Mouse (Mus musculus) lung, adult 2 months (tissue): Measurements from ENCODE around the gene Fundc1. TPM values are rescaled to one million over a fixed set of nuclear protein-coding genes. Genes with fewer than 3 reads are reported as not detected.

ENCODE experiments used
- DNase-seq: peaks from one replicate; pipeline ENCODE4 v3.0.0; 2022
- H3K4me1 ChIP-seq: fragments of 200-500 bp; 2 replicates; pipeline ENCODE4 v1.6.1; 2011; ENCODE audit warnings: low read length; ENCODE audit not compliant: control insufficient read depth, insufficient read depth
- H3K4me3 ChIP-seq: fragments of 200-500 bp; replicated peaks from 2 replicates; pipeline ENCODE3; 2011; ENCODE audit warnings: low read depth, mild to moderate bottlenecking, control low read depth, low read length; ENCODE audit errors: extremely low read depth
- CTCF ChIP-seq: fragments of 200-500 bp; IDR thresholded peaks from 2 replicates; pipeline ENCODE4 v1.5.1; 2011; ENCODE audit warnings: mild to moderate bottlenecking, low read length, control low read depth; ENCODE audit not compliant: insufficient read depth
- WGBS: fragments of 180-500 bp; shearing (Covaris S2); methylation state at CpG from one replicate; pipeline ENCODE4 v1.1.7; 2018; 5-methylcytosine and 5-hydroxymethylcytosine counted together
- polyA plus RNA-seq: library from polyadenylated mRNA; depleted of rRNA; stranded (reverse); fragments of >200 nt; gene quantifications from 2 replicates; pipeline ENCODE4 v1.2.3, GENCODE M21; 2012

Fundc1 gene
- polyA plus RNA-seq, 1 experiment = 12.5 TPM

GRCm38 (mm10) chrX:17512021-17512602 is 60.0 kb downstream of the Fundc1 start:
- TF ChIP-seq CTCF = no peak
- Histone ChIP-seq H3K4me3 (no peak overlapping the region), H3K4me1 (no peaks in the 10 kb centered on the region; the same call in 1 of the 2 replicates)
- WGBS = 39% methylated on average over 3 of the region's 3 CpGs
- DNase-seq = no peak
